Mouse (Mus musculus) hindbrain, embryonic 14.5 days (tissue): ENCODE results near the gene Emc10. TPM values are rescaled to one million over a fixed set of nuclear protein-coding genes. Genes with fewer than 3 reads are reported as not detected.

Experiments
- ATAC-seq: fragments of 200-750 bp; cut with Nextera tagmentation; 2 replicates; pipeline ENCODE4 v1.8.0; 2017; ENCODE audit warnings: moderate number of reproducible peaks, mild to moderate bottlenecking, moderate TSS enrichment, moderate library complexity; ENCODE audit not compliant: low FRiP score
- DNase-seq: peaks from one replicate; pipeline ENCODE4 v3.0.0-alpha.2; 2015; ENCODE audit warnings: low spot score
- H3K27ac ChIP-seq: fragments of 300-500 bp; sonication (generic); 2 replicates; pipeline ENCODE4 v1.5.1; 2014; ENCODE audit warnings: mild to moderate bottlenecking, moderate library complexity
- H3K27me3 ChIP-seq: fragments of 300-500 bp; sonication (generic); 2 replicates; pipeline ENCODE4 v1.6.1; 2014; ENCODE audit warnings: mild to moderate bottlenecking, low read length, mixed read lengths; ENCODE audit not compliant: control insufficient read depth, insufficient read depth
- H3K36me3 ChIP-seq: fragments of 300-500 bp; sonication (generic); replicated peaks from 2 replicates; pipeline ENCODE4 v1.6.1; 2014; ENCODE audit not compliant: control insufficient read depth, insufficient read depth
- H3K4me1 ChIP-seq: fragments of 300-500 bp; sonication (generic); replicated peaks from 2 replicates; pipeline ENCODE4 v1.6.1; 2014; ENCODE audit warnings: antibody characterized with exemption, low read length, mixed read lengths; ENCODE audit not compliant: control insufficient read depth, insufficient read depth
- H3K4me2 ChIP-seq: fragments of 300-500 bp; sonication (generic); replicated peaks from 2 replicates; pipeline ENCODE4 v1.6.1; 2014; ENCODE audit warnings: mild to moderate bottlenecking, moderate library complexity
- H3K4me3 ChIP-seq: fragments of 300-500 bp; sonication (generic); replicated peaks from 2 replicates; pipeline ENCODE4 v1.5.1; 2014; ENCODE audit warnings: mild to moderate bottlenecking, low read length
- H3K9ac ChIP-seq: fragments of 300-500 bp; sonication (generic); 2 replicates; pipeline ENCODE4 v1.6.1; 2014
- H3K9me3 ChIP-seq: fragments of 300-500 bp; sonication (generic); 2 replicates; pipeline ENCODE4 v1.6.1; 2016; ENCODE audit warnings: low read length; ENCODE audit not compliant: control insufficient read depth
- WGBS: fragments of 180-500 bp; shearing (Covaris S2); extraction: QIAGEN DNeasy Blood & Tissue Kit; methylation state at CpG from one replicate; pipeline ENCODE4 v1.1.7; 2014; 5-methylcytosine and 5-hydroxymethylcytosine counted together
- polyA plus RNA-seq: library from polyadenylated mRNA; unstranded; fragments of >200 nt; fragmentation: Nextera tagmentation; extraction: Ambion mirVana; gene quantifications from 2 replicates; pipeline ENCODE4 v1.2.1, GENCODE M21; 2014

The Emc10 gene
- polyA plus RNA-seq, 1 experiment from 2014 or later: 167 TPM

DNA sequence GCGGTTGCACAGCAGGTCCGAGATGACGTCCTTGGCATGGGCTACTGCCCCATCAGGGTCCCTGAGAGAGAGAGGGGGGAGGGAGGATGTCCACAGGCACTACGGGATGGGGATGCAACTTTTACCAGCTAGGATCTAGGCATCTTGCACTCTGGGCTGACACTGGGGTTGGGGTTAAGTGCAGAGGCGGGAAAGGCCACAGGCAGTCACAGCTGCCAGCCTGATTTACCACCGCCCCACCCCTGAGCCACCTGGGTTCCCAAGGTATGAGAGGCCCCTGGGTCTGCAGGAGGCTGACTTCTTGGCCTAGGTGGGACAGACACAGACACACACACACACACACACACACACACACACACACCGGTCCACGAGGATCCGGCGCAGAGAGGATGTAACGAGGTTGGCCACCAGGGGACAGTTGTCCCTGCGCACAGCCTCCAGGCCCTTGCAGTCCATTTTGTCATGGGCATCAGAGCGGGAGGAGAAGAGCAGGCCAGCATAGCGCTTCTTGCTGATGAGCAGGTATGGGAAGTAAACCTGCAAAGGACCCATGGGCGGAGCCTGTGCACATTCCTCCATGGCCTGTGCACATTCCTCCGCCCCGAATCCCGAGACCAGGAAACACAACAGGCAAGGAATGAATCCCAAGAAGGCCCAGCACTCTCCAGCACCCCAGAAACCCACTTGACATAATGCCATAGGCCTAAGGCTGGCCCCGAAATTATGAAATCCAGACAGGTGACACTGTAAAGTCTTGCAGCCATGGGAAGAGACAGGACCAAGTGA is 38.5 kb upstream of the Emc10 start:
- no peak overlapping the region for H3K27ac ChIP-seq
- H3K4me3 ChIP-seq: no peak overlapping the region
- H3K27me3 ChIP-seq: no peaks in the 10 kb centered on the region
- peaks cover 18% of the 10 kb centered on the region for H3K36me3 ChIP-seq
- DNase-seq (no peak), ATAC-seq (no peak)
- H3K9me3 ChIP-seq: no peaks in the 10 kb centered on the region
- H3K4me1 ChIP-seq: no peaks in the 10 kb centered on the region
- H3K4me2 ChIP-seq: no peak overlapping the region
- 92% methylated on average over 19 of the region's 19 CpGs for WGBS
- H3K9ac ChIP-seq: no peak overlapping the region

DNA sequence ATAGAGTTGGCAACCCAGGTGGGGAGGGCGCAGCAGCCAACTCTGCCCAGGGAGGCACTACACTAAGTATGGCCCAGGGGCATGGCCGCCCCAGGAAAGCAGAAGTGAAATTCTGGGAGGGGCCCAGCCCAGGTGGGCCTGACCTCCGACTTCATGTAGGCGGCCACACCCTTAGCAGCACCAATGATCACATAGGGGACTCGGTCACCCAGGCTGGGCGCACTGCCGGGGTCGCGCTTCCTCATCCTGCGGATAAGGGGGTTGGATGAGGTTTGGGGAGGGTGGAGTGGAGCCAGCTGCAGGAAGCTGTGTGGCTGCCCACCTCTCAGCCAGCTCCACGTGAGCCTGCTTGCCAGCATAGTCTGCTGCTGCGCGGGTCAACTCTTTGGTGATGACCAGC is 37.9 kb upstream of the Emc10 start:
- no peak for DNase-seq
- H3K36me3 ChIP-seq: peaks cover 14% of the 10 kb centered on the region
- WGBS: 94% methylated on average over 13 of the region's 13 CpGs

DNA sequence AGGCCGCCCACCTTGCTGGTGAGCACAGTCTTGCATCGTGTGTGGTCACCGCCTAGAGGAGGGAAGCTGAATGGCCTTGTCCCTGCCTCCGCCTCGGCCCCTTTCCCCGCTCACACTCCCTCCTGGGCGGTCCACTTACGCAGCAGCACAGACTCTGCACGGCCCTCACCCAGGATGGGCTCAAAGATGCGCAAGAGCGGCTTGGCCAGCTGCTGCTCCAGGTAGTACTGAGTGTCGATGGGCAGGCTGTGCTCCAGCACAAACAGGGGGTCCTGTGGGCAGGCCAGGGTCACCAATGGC is 37.4 kb upstream of the Emc10 start:
- Histone ChIP-seq H3K4me3 (no peak overlapping the region), H3K36me3 (peaks cover 9% of the 10 kb centered on the region), H3K4me2 (no peak overlapping the region), H3K4me1 (no peaks in the 10 kb centered on the region), H3K27me3 (peaks cover 5% of the 10 kb centered on the region), H3K27ac (no peak overlapping the region), H3K9ac (no peak overlapping the region), H3K9me3 (no peaks in the 10 kb centered on the region)
- DNase-seq (no peak), ATAC-seq (no peak)
- 74% methylated on average over 12 of the region's 12 CpGs for WGBS

More for the DNA sequence above, 37.9 kb upstream of the Emc10 start:
- Histone ChIP-seq H3K27me3 (no peaks in the 10 kb centered on the region), H3K9ac (no peak overlapping the region), H3K4me2 (no peak overlapping the region), H3K4me1 (no peaks in the 10 kb centered on the region), H3K4me3 (no peak overlapping the region), H3K27ac (no peak overlapping the region), H3K9me3 (no peaks in the 10 kb centered on the region)
- ATAC-seq: no peak

DNA sequence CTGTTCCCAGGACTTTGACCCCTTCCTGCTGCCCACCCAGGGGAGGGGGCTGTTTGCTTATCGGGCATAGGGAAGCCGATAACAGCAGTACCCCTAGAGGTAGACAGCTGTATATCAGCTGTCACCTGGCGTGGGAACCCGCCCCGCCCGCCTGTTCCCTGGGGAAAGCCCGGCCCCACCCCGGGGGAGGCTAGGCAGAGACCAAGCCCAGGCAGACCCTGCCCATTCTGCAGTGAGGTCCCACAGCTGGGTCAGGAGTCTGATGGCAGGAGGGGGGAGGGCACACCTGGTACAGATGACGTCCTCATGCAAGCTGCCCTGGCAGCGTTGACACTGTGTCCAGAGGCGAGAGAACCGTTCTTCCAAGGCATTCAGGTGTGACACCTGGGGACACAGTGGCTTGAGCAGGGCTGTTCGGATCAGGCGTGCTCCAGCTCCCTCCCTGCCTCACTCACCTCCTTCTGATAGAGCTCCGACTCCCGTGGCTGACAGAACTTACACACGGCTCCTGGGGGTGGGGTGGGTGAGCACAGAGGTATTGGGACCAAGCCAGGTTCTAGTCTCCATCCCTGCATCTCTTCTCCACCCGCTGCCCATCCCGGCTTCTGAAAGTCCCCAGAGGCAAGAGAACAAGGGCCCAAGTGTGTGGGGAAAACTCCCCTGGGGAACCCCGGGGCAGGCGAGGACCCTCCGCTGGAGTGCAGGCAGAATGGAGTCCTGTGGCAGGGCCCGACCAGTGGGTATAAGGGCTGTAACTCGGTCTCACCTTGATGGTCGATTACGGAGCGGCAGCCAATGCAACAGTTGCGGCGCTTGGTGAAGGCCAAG is 36.8 kb upstream of the Emc10 start:
- Histone ChIP-seq H3K36me3 (peaks cover 4% of the 10 kb centered on the region; the same call in 1 of the 2 replicates), H3K4me1 (no peaks in the 10 kb centered on the region), H3K27me3 (peaks cover 10% of the 10 kb centered on the region), H3K4me2 (no peak overlapping the region), H3K9ac (no peak overlapping the region), H3K27ac (no peak overlapping the region), H3K9me3 (no peaks in the 10 kb centered on the region), H3K4me3 (no peak overlapping the region)
- 89% methylated on average over 29 of the region's 29 CpGs for WGBS
- DNase-seq (no peak), ATAC-seq (no peak)

DNA sequence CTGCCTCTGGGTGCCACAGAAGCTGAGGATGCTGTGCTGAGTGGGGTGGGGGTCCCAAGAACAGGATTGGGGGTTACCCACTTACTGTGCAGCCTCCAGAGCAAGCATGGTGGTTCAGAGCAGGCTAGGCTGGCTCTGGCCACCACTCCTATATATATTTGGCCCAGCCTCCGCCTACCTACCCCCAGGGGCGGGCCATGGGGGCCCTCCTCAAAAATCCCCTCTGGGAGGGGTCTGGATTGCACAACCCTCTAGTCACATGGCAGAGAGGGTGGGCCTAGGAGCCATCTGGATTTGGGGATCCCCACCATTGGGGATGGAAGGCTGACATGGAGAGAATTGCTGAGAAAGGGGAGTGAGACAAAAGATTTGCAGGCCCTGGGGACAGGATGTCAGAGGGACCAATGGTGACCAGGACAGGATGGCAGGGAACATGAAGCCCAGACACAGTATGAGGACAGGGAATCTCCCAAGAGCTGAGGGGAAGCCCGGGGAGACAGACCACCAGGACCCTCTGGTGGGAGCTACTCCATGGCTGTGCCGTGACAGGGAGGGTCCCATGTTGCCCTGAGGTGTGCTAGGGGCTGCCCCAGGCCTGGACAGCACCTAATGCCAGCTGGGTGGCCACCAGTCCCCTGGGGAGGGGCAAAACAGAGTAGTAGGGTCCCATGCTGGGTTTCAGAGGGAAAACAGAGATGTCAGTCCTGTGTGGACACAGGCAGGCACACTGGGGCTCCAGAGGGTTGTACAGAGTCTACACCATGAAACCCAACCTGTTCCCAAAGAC is 35.8 kb upstream of the Emc10 start, which contains the start of gene Spib:
Gene Spib, minus strand, starts transcription at position 126 of the 787 bp plus-strand sequence.
- H3K4me2 ChIP-seq: no peak within 1 kb of the TSS
- H3K27me3 ChIP-seq: peaks cover 10% of the 10 kb centered on the region
- no peak within 1 kb of the TSS for H3K27ac ChIP-seq
- H3K4me1 ChIP-seq: no peaks in the 10 kb centered on the region
- no peak for ATAC-seq
- H3K4me3 ChIP-seq: no peak within 1 kb of the TSS
- WGBS: 90% methylated on average over 4 of the region's 4 CpGs
- H3K36me3 ChIP-seq: 0 out of 2 replicates have a peak, but pooled peaks cover 3% of the 10 kb centered on the region
- H3K9ac ChIP-seq: no peak within 1 kb of the TSS
- no peak for DNase-seq
- no peaks in the 10 kb centered on the region for H3K9me3 ChIP-seq

DNA sequence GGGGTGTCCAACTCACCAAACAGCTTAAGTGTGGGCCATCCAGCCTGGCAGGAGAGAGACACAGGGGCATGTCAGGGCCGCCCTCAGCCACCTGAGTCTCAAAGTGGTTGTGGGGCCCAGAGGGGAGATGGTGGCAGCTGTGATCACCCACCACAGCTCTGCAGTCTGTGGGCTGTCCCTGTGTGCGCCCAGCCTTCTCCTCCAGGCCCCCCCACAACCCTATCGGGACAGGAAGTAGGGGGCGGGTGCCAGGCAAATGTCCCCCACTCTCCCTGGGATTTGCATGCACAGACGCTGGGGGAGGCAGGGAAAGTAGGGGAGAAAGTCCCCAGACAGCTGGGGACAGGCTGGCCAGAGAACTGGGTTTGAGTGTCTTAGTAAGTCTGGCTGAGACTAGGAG is 34.9 kb upstream of the Emc10 start:
- Histone ChIP-seq H3K9ac (no peak overlapping the region), H3K4me1 (no peaks in the 10 kb centered on the region), H3K4me3 (no peak overlapping the region), H3K9me3 (no peaks in the 10 kb centered on the region), H3K4me2 (no peak overlapping the region), H3K36me3 (no peaks in the 10 kb centered on the region), H3K27me3 (peaks cover 10% of the 10 kb centered on the region), H3K27ac (no peak overlapping the region)
- ATAC-seq (no peak), DNase-seq (no peak)
- WGBS: 46% methylated on average over 5 of the region's 5 CpGs

DNA sequence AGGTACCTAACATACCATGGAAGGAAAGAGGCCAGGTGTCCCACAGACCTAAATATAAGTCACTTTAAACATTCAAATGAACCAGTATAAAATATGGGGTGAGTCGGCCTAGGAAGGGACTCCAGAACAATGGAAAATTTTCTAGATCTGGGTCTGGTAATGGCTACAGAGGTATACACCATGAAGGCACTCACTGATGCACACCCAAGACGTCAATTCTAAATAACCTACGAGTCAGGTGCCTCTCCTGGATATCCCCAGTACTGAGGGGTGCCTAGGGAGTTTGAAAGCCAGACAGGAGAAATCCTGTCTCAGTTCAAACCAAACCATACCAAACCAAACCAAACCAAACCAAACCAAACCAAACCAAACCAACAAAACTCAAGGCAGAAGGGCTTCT is 34.2 kb upstream of the Emc10 start:
- H3K9ac ChIP-seq: no peak overlapping the region
- DNase-seq: no peak
- no peak for ATAC-seq
- H3K27ac ChIP-seq: no peak overlapping the region
- H3K9me3 ChIP-seq: no peaks in the 10 kb centered on the region
- 77% methylated on average over 3 of the region's 3 CpGs for WGBS
- no peak overlapping the region for H3K4me2 ChIP-seq
- H3K27me3 ChIP-seq: peaks cover 10% of the 10 kb centered on the region
- H3K4me3 ChIP-seq: no peak overlapping the region
- no peaks in the 10 kb centered on the region for H3K4me1 ChIP-seq
- no peaks in the 10 kb centered on the region for H3K36me3 ChIP-seq

DNA sequence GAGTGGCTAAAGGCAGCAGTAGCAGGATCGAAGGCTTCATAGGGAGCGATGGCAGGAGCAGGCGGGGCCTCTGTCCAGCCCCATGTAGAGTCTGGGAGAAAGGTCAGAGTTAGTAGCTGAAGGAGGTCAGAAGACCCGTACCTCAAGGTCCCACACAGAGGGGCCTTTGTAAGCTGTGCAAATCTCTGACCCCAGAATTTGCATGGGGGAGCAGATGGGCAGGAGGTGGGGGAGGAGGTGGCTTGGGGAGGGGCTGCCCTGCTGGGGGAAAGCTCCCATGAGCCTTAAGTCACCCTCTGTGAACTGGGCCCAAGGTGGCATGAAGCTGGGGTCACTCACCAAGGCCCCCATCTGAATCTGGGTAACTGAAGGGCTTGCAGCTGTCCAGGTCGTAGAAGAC is 33.2 kb upstream of the Emc10 start:
- Histone ChIP-seq H3K4me3 (no peak overlapping the region), H3K9me3 (no peaks in the 10 kb centered on the region), H3K36me3 (no peaks in the 10 kb centered on the region), H3K4me2 (no peak overlapping the region), H3K27ac (no peak overlapping the region), H3K27me3 (peaks cover 10% of the 10 kb centered on the region), H3K9ac (no peak overlapping the region), H3K4me1 (no peaks in the 10 kb centered on the region)
- WGBS: 66% methylated on average over 5 of the region's 5 CpGs
- ATAC-seq (no peak), DNase-seq (no peak)
